Mouse (Mus musculus): ENCODE data around the gene Scmh1. TPM values are rescaled to one million over a fixed set of nuclear protein-coding genes. Genes with fewer than 3 reads are reported as not detected.
"Not testable (repeated sequence)": the region's sequence is repeated elsewhere in the genome, so short reads cannot be mapped to it uniquely, and the experiment has no call there.

The Scmh1 gene
- total and polyA plus RNA-seq, 2 experiments from 2014 or later = 43.9 to 56.4 TPM

GRCm38 (mm10) chr4:120388998-120389542 is 16.0 kb upstream of the Scmh1 start:
- H3K4me3 ChIP-seq (ENCODE audit: low read depth, low read length) = no peak overlapping the region
- ATAC-seq = 0 out of 2 replicates have a peak, but pooled peaks have one; percentile 23
- no peak for DNase-seq
- no peak for TF ChIP-seq CTCF (IDR thresholded peaks at IDR 0.05; ENCODE audit: low read depth)
- no peak overlapping the region for H3K4me2 ChIP-seq (ENCODE audit: low read depth)
- H3K4me1 ChIP-seq (ENCODE audit: insufficient read depth) = no peaks in the 10 kb centered on the region
- no peaks in the 10 kb centered on the region for H3K36me3 ChIP-seq (ENCODE audit: insufficient read depth)
- H3K9ac ChIP-seq = no peak overlapping the region
- no peaks in the 10 kb centered on the region for H3K9me3 ChIP-seq (ENCODE audit: low read length)
- H3K27me3 ChIP-seq (ENCODE audit: insufficient read depth, low read length) = no peaks in the 10 kb centered on the region
- 14% methylated on average over 3 of the region's 3 CpGs for WGBS
- peak overlapping the region; percentile 42; the same call in 1 of the 2 replicates for H3K27ac ChIP-seq (ENCODE audit: low read depth, low read length)

GRCm38 (mm10) chr4:120389546-120389945 is 15.5 kb upstream of the Scmh1 start:
- no peak for TF ChIP-seq CTCF (IDR thresholded peaks at IDR 0.05; ENCODE audit: low read depth)
- Histone ChIP-seq H3K36me3 (ENCODE audit: insufficient read depth) (no peaks in the 10 kb centered on the region), H3K9ac (no peak overlapping the region), H3K27me3 (ENCODE audit: insufficient read depth, low read length) (no peaks in the 10 kb centered on the region), H3K4me3 (ENCODE audit: low read depth, low read length) (no peak overlapping the region), H3K9me3 (ENCODE audit: low read length) (no peaks in the 10 kb centered on the region), H3K4me2 (ENCODE audit: low read depth) (no peak overlapping the region), H3K27ac (ENCODE audit: low read depth, low read length) (peak overlapping the region; percentile 42; the same call in 1 of the 2 replicates), H3K4me1 (ENCODE audit: insufficient read depth) (no peaks in the 10 kb centered on the region)
- DNase-seq (peak; percentile 46), ATAC-seq (peak; percentile 88)
- 15% methylated on average over 6 of the region's 6 CpGs for WGBS

- WGBS = 46% methylated on average over 6 of the region's 6 CpGs
- TF ChIP-seq CTCF (IDR thresholded peaks at IDR 0.05; ENCODE audit: low read depth) = no peak
Measured at GRCm38 (mm10) chr4:120391591-120391990, 13.5 kb upstream of the Scmh1 start.

DNA sequence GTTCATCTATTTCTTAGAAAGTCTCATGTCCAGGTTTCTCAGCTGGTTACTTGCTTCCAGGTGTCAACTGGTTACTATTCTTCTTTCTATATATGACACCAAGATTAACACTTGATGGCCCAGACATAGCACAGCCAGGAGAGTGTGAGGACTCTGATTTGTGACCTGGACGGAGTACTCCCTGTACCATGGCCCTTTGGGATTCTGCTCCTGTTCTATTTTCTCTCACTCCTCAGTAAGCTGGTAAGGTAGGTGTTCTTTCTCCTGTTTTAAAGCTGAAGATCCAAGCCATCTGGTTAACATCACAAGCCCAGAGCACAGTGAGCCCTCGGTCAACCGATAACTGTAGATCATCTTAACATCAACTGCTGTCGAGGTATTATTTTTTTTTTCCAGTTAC is 12.7 kb upstream of the Scmh1 start:
- no peaks in the 10 kb centered on the region for H3K9me3 ChIP-seq (ENCODE audit: low read length)
- ATAC-seq (no peak), DNase-seq (no peak)
- TF ChIP-seq CTCF (IDR thresholded peaks at IDR 0.05; ENCODE audit: low read depth) = no peak
- no peak overlapping the region for H3K27ac ChIP-seq (ENCODE audit: low read depth, low read length)
- no peak overlapping the region for H3K4me2 ChIP-seq (ENCODE audit: low read depth)
- no peaks in the 10 kb centered on the region for H3K36me3 ChIP-seq (ENCODE audit: insufficient read depth)
- H3K4me3 ChIP-seq (ENCODE audit: low read depth, low read length) = no peak overlapping the region
- 81% methylated on average over 4 of the region's 4 CpGs for WGBS
- H3K27me3 ChIP-seq (ENCODE audit: insufficient read depth, low read length) = no peaks in the 10 kb centered on the region
- H3K9ac ChIP-seq = no peak overlapping the region
- no peaks in the 10 kb centered on the region for H3K4me1 ChIP-seq (ENCODE audit: insufficient read depth)

More at GRCm38 (mm10) chr4:120391591-120391990, 13.5 kb upstream of the Scmh1 start:
- no peak for DNase-seq
- no peak overlapping the region for H3K4me2 ChIP-seq (ENCODE audit: low read depth)
- H3K9me3 ChIP-seq (ENCODE audit: low read length) = no peaks in the 10 kb centered on the region
- H3K27ac ChIP-seq (ENCODE audit: low read depth, low read length) = no peak overlapping the region
- no peak overlapping the region for H3K9ac ChIP-seq
- no peaks in the 10 kb centered on the region for H3K27me3 ChIP-seq (ENCODE audit: insufficient read depth, low read length)
- H3K36me3 ChIP-seq (ENCODE audit: insufficient read depth) = no peaks in the 10 kb centered on the region
- no peak for ATAC-seq
- H3K4me1 ChIP-seq (ENCODE audit: insufficient read depth) = no peaks in the 10 kb centered on the region
- no peak overlapping the region for H3K4me3 ChIP-seq (ENCODE audit: low read depth, low read length)

DNA sequence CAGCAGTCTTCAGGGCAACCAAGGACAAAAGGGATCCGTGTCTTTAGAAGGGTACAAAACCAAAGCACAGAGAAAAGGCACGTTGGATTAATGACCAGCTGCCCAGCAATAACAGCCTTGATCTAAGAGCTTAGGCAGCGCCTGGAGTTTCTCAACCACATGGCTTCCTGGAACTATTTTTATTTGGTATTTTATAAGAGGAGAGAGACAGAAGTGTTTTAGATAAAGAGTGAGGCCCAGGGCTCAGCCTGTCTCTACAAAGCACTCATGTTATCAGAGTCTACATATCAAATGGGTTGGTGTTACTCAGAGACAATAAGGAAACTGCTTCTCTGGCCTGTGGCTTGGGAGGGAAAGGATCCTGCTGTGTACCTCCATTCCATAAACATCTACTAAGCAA is 12.3 kb upstream of the Scmh1 start:
- TF ChIP-seq CTCF (IDR thresholded peaks at IDR 0.05; ENCODE audit: low read depth) = no peak
- no peaks in the 10 kb centered on the region for H3K4me1 ChIP-seq (ENCODE audit: insufficient read depth)
- 42% methylated on average over 3 of the region's 3 CpGs for WGBS

DNA sequence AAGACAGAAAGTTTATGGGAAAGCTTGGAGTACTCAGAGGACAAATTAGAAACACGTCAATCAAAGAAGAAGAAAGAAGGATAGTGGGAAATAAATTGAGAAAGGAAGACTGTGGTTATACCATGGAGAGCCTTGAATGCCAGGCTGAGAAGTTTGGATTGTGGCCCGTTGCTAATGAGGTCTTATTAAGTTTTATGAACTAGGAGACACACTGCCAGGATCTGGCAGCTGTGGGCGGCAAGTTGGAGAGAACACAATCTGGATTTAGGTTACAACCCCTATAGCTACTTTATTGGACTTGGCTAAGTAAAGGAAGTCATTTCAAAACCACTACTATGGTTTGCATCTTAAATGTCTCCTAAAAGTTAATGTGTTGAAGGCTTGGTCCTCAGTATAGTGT is 4.8 kb upstream of the Scmh1 start:
- no peak for ATAC-seq
- TF ChIP-seq CTCF (IDR thresholded peaks at IDR 0.05; ENCODE audit: low read depth) = no peak
- no peaks in the 10 kb centered on the region for H3K36me3 ChIP-seq (ENCODE audit: insufficient read depth)
- H3K4me2 ChIP-seq (ENCODE audit: low read depth) = no peak overlapping the region
- 40% methylated on average over 3 of the region's 3 CpGs for WGBS
- no peaks in the 10 kb centered on the region for H3K4me1 ChIP-seq (ENCODE audit: insufficient read depth)
- no peak overlapping the region for H3K9ac ChIP-seq
- no peaks in the 10 kb centered on the region for H3K9me3 ChIP-seq (ENCODE audit: low read length)
- no peaks in the 10 kb centered on the region for H3K27me3 ChIP-seq (ENCODE audit: insufficient read depth, low read length)
- no peak overlapping the region for H3K27ac ChIP-seq (ENCODE audit: low read depth, low read length)
- no peak for DNase-seq
- H3K4me3 ChIP-seq (ENCODE audit: low read depth, low read length) = no peak overlapping the region

More for the DNA sequence above, 12.3 kb upstream of the Scmh1 start:
- no peak overlapping the region for H3K9ac ChIP-seq
- no peaks in the 10 kb centered on the region for H3K36me3 ChIP-seq (ENCODE audit: insufficient read depth)
- H3K4me3 ChIP-seq (ENCODE audit: low read depth, low read length) = no peak overlapping the region
- H3K27me3 ChIP-seq (ENCODE audit: insufficient read depth, low read length) = no peaks in the 10 kb centered on the region
- H3K27ac ChIP-seq (ENCODE audit: low read depth, low read length) = no peak overlapping the region
- ATAC-seq (no peak), DNase-seq (no peak)
- H3K4me2 ChIP-seq (ENCODE audit: low read depth) = no peak overlapping the region
- no peaks in the 10 kb centered on the region for H3K9me3 ChIP-seq (ENCODE audit: low read length)

DNA sequence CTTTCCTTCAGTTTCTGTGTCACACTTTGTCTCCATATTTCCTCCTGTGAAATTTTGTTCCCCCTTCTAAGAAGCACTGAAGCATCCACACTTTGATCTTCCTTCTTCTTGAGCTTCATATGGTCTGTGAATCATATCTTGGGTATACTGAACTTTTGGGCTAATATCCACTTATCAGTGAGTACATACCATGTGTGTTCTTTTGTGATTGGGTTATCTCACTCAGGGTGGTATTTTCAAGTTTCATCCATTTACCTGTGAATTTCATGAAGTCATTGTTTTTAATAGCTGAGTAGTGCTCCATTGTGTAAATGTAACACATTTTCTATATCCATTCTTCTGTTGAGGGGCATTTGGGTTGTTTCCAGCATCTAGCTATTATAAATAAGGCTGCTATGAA is 3.0 kb upstream of the Scmh1 start:
- not testable (repeated sequence) for H3K27ac ChIP-seq (ENCODE audit: low read depth, low read length); H3K9ac ChIP-seq; DNase-seq; H3K4me3 ChIP-seq (ENCODE audit: low read depth, low read length); H3K9me3 ChIP-seq (ENCODE audit: low read length); H3K36me3 ChIP-seq (ENCODE audit: insufficient read depth); H3K4me2 ChIP-seq (ENCODE audit: low read depth); ATAC-seq; H3K27me3 ChIP-seq (ENCODE audit: insufficient read depth, low read length); H3K4me1 ChIP-seq (ENCODE audit: insufficient read depth)

All from forebrain, postnatal 0 days (tissue).